Comparison of ENCODE assay signal across 10 mouse cellular contexts in genomic region chr1:91313251-91313650, GRCm38 (mm10). TPM values are rescaled to one million over a fixed set of nuclear protein-coding genes. Genes with fewer than 3 reads are reported as not detected.
DNase-seq lines count a peak whose midpoint lies in the region; ATAC-seq lines count a peak whose summit lies in the region.
"Had no signal": no experiment of that assay in that cellular context is flagged by ENCODE, and none has a peak within 500 bp of the region (broad histone marks: within the 10 kb centered on the region; RNA-seq: fewer than 3 reads in every experiment).

No protein-coding gene starts in this region.

- H3K27me3 ChIP-seq in limb, embryonic 15.5 days = no peaks in the 10 kb centered on the region

- no peak overlapping the region for H3K4me2 ChIP-seq in limb, embryonic 15.5 days

- no peak overlapping the region for H3K9ac ChIP-seq in limb, embryonic 15.5 days
- H3K9ac ChIP-seq: liver, embryonic 14.5 days had no signal

- WGBS in limb, embryonic 15.5 days = 36% methylated on average over 5 of the region's 5 CpGs

- intact Hi-C loops in heart, postnatal 25 days (cut with DNase I) = no loop called here

- peak; percentile 19 for DNase-seq in heart, adult 8-10 months (ENCODE audit: low spot score)
- DNase-seq in heart, postnatal 25 days (ENCODE audit: low spot score) = no peak
- DNase-seq in R1 (ENCODE audit: low read depth, low spot score) = peak; percentile 22
- peak; percentile 16 for DNase-seq in forelimb bud, embryonic 11.5 days (ENCODE audit: low read depth, low spot score)
- no peak for DNase-seq in frontal cortex, adult 2 months (ENCODE audit: extremely low spot score in 1 of 2, low spot score in 1 of 2)
- DNase-seq in layer of hippocampus, postnatal 10 days (ENCODE audit: low spot score in 2 of 2) = no peak
- DNase-seq: B cell, adult 2 months had no signal

- 0 out of 2 replicates have a peak overlapping the region, but pooled peaks have one; percentile 27 for H3K27ac ChIP-seq in limb, embryonic 15.5 days
- H3K27ac ChIP-seq: liver, embryonic 14.5 days had no signal

- H3K4me1 ChIP-seq in limb, embryonic 15.5 days = peaks cover 2% of the 10 kb centered on the region; the same call in 1 of the 2 replicates

- peaks cover 29% of the 10 kb centered on the region for H3K36me3 ChIP-seq in limb, embryonic 15.5 days

- ATAC-seq in limb, embryonic 15.5 days (ENCODE audit: insufficient number of reproducible peaks, low FRiP score, low TSS enrichment, low read depth) = no peak; the same call in 1 of the 2 replicates
- no peak for ATAC-seq in inflammation-experienced regulatory T-cells, adult 6 months

- H3K9me3 ChIP-seq in limb, embryonic 15.5 days = no peaks in the 10 kb centered on the region

- no peak overlapping the region for H3K4me3 ChIP-seq in limb, embryonic 15.5 days

RNA-seq across cellular contexts. Expression of gene Espnl, which starts 8.6 kb away (rescaled TPM):
- total RNA-seq in heart, adult 8-10 months (2022) = not detected
- under 1 TPM in 1 of 2 experiments, not detected in 1; 0.05 TPM for total RNA-seq in heart, postnatal 25 days (2021)
- 0.04 TPM in 2 replicates for polyA plus RNA-seq in limb, embryonic 15.5 days (2015; fragmentation: Nextera tagmentation; extraction: Ambion mirVana)
- polyA plus RNA-seq in frontal cortex, adult 2 months (2012; rRNA removed) = 0.21 and 0.28 TPM in 2 replicates
- total RNA-seq in layer of hippocampus, postnatal 10 days (2021) = under 1 TPM; 0.07 to 0.09 TPM
- not detected for polyA plus RNA-seq in inflammation-experienced regulatory T-cells, adult 6 months (2017; shearing (Covaris generic))

RNA-seq across cellular contexts. Expression of gene Scly, which starts 15.1 kb away (rescaled TPM):
- total RNA-seq in heart, adult 8-10 months (2022) = 10 to 100 TPM; 15.5 to 20.3 (median 19.3) TPM
- 10 to 100 TPM; 17.7 to 18.8 TPM for total RNA-seq in heart, postnatal 25 days (2021)
- polyA plus RNA-seq in limb, embryonic 15.5 days (2015; fragmentation: Nextera tagmentation; extraction: Ambion mirVana) = 12.7 and 14.8 TPM in 2 replicates
- polyA plus RNA-seq in frontal cortex, adult 2 months (2012; rRNA removed) = 19.6 and 20.0 TPM in 2 replicates
- total RNA-seq in layer of hippocampus, postnatal 10 days (2021) = 10 to 100 TPM; 12.0 to 12.8 TPM
- polyA plus RNA-seq in inflammation-experienced regulatory T-cells, adult 6 months (2017; shearing (Covaris generic)) = 10 to 100 TPM; 64.1 to 75.8 (median 73.6) TPM

RNA-seq across cellular contexts. Expression of gene Klhl30, which starts 37.6 kb away (rescaled TPM):
- 10 to 100 TPM; 36.7 to 52.8 (median 42.5) TPM for total RNA-seq in heart, adult 8-10 months (2022)
- total RNA-seq in heart, postnatal 25 days (2021) = 10 to 100 TPM; 46.3 to 52.0 TPM
- 2.1 and 7.7 TPM in 2 replicates for polyA plus RNA-seq in limb, embryonic 15.5 days (2015; fragmentation: Nextera tagmentation; extraction: Ambion mirVana)
- 4.8 and 5.0 TPM in 2 replicates for polyA plus RNA-seq in frontal cortex, adult 2 months (2012; rRNA removed)
- not detected for total RNA-seq in layer of hippocampus, postnatal 10 days (2021)
- not detected for polyA plus RNA-seq in inflammation-experienced regulatory T-cells, adult 6 months (2017; shearing (Covaris generic))

RNA-seq across cellular contexts. Expression of gene Erfe, which starts 53.0 kb away (rescaled TPM):
- under 1 TPM in 1 of 4 experiments, not detected in 3; 0.09 TPM for total RNA-seq in heart, adult 8-10 months (2022)
- under 1 TPM in 1 of 2 experiments, not detected in 1; 0.26 TPM for total RNA-seq in heart, postnatal 25 days (2021)
- 1.6 and 2.1 TPM in 2 replicates for polyA plus RNA-seq in limb, embryonic 15.5 days (2015; fragmentation: Nextera tagmentation; extraction: Ambion mirVana)
- polyA plus RNA-seq in frontal cortex, adult 2 months (2012; rRNA removed) = 0.72 and 1.4 TPM in 2 replicates
- total RNA-seq in layer of hippocampus, postnatal 10 days (2021) = under 1 TPM; 0.18 to 0.57 TPM
- polyA plus RNA-seq in inflammation-experienced regulatory T-cells, adult 6 months (2017; shearing (Covaris generic)) = not detected

Comparison
In these comparisons a context has a peak if more than half of its experiments do, and no peak if none do; other contexts are left out.
1. DNase-seq: peak in heart, adult 8-10 months (single experiment), R1 (single experiment) and forelimb bud, embryonic 11.5 days (single experiment); none in heart, postnatal 25 days (single experiment), frontal cortex, adult 2 months (0 of 2) and layer of hippocampus, postnatal 10 days (0 of 2).
2. RNA of gene Klhl30, which starts 37.6 kb away (total RNA-seq): 46.3 to 52.0 TPM in heart, postnatal 25 days and 36.7 to 52.8 TPM in heart, adult 8-10 months; not detected in layer of hippocampus, postnatal 10 days; every median in the first group is over 10 times any median in the second.